Mouse (Mus musculus): Measurements from ENCODE around the gene Zfp503.

DNA sequence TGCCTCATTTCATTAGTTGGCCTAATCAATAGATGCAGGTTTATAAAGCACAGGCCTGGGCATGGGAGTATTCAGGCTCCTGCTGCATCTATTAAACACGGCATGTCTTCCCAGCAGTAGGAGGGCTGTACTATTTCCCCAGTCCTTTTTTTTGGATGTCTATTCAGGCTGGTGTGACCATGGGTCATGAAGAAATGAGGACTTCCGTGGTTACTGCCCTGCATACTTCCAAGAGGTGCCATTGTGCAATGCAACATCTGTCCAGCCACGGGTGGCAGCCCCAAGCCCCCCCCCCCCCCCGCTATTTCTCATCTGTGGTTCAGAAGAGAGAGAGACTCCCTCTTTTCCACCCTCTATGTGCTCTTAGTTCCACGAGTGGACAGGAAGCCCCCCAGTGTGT is 23.1 kb downstream of the Zfp503 start:
- no peak for TF ChIP-seq GATA1 (IDR thresholded peaks at IDR 0.05; ENCODE audit: low read length)
- no peak for TF ChIP-seq TAL1 (IDR thresholded peaks at IDR 0.05; ENCODE audit: low read length)

Measured in erythroblast, embryonic 14.5 days (primary cell).